Mouse (Mus musculus) layer of hippocampus, postnatal 36 days (tissue): Measurements from ENCODE around the gene Olfr495. TPM values are rescaled to one million over a fixed set of nuclear protein-coding genes. Genes with fewer than 3 reads are reported as not detected.

Experiments
- DNase-seq, 2 experiments: peaks; one replicate each; pipeline ENCODE4 v3.0.0; 2022
- total RNA-seq, 2 experiments: library from RNA; stranded (reverse); gene quantifications; 2 replicates each; pipeline ENCODE4 v1.2.3; 2021

Olfr495 gene
- total RNA-seq: not detected

DNA sequence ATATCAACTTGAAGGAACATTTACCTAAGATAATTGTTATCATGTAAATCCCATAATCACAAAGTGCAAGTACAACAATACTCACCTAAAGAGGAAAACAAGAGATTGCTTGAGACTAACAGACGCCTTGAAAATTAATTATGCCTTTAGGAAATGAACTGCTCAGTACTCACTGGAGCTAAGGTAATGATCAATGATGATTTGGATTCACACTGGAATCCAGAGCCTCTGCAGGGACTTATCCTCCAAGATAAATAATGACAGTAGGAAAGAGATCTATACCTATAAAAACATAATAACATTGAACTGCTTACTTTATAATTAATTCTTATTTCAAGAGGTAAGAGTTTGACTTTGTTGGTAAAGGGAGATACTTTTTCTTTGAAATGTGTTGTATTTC lies at the start of gene Olfr495:
Olfr495 (plus strand) TSS at position 301 of the 400 bp plus-strand sequence.
- no peak for DNase-seq

DNA sequence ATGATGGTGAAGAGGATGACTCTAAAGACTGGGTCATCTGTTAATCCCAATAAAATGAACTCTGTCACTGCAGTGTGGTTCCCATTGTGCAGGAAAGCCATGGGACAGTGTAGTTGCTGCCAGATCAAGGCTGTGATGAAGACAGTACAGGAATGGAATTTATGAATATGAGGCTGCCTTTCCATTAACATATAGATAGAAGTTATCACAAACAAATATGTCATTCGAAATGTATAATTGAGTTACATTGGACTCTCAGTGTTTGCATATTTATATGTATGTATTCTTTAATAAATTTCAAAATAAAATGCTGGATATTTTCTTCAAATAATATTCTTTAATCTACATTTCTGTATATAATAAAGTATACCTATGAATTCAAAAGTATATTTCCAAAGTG lies 46.1 kb upstream of the Olfr495 start, which contains the start of gene Olfr493:
Olfr493 (minus strand) TSS at position 101 of the 400 bp plus-strand sequence.
- DNase-seq: no peak

DNA sequence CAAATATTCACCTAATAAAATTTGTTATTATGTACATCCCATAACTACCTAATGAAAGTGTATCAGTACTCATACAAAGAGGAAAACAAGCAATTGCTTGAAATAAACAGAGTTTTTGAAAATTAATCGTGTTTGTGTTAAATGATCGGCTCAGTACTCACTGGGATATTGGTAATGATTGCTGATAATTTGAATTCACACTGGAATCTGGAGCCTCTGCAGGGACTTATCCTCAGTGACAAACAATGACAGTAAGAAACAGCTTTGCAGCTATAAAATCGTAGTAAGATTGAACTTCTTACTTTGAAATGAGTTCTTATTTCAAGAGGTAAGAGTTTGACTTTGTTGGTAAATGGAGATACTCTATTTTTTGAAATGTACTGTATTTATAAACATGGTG lies 27.9 kb upstream of the Olfr495 start, which contains the start of gene Olfr494:
Olfr494 (plus strand) TSS at position 301 of the 400 bp plus-strand sequence.
- DNase-seq: no peak

DNA sequence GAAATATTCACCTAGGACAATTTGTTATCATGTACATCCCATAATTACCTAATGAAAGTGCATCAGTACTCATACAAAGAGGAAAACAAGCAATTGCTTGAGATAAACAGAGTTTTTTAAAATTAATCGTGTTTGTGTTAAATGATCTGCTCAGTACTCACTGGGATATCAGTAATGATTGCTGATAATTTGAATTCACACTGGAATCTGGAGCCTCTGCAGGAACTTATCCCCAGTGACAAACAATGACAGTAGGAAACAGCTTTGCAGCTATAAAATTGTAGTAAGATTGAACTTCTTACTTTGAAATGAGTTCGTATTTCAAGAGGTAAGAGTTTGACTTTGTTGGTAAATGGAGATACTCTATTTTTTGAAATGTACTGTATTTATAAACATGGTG lies 27.2 kb downstream of the Olfr495 start, which contains the start of gene Olfr497:
Olfr497 (plus strand) TSS at position 301 of the 400 bp plus-strand sequence.
- no peak for DNase-seq

Other genes starting within 250 kb of the Olfr495 start
- not detected for gene Olfr485, start 233.3 kb upstream of the Olfr495 start, total RNA-seq
- gene Olfr486, start 220.4 kb upstream of the Olfr495 start, total RNA-seq: not detected
- not detected for gene Olfr487, start 178.5 kb upstream of the Olfr495 start, total RNA-seq
- gene Olfr488, start 134.8 kb upstream of the Olfr495 start, total RNA-seq: not detected
- not detected for gene Olfr490, start 104.2 kb upstream of the Olfr495 start, total RNA-seq
- gene Olfr491, start 79.7 kb upstream of the Olfr495 start, total RNA-seq: not detected
- not detected for gene Olfr492, start 69.5 kb upstream of the Olfr495 start, total RNA-seq
- gene Olfr493, start 46.2 kb upstream of the Olfr495 start, total RNA-seq: not detected
- not detected for gene Olfr494, start 27.8 kb upstream of the Olfr495 start, total RNA-seq
- not detected for gene Olfr497, start 27.3 kb downstream of the Olfr495 start, total RNA-seq
- not detected for gene Olfr498, start 72.2 kb downstream of the Olfr495 start, total RNA-seq
- not detected for gene Olfr502, start 131.9 kb downstream of the Olfr495 start, total RNA-seq
- gene Olfr503, start 151.4 kb downstream of the Olfr495 start, total RNA-seq: not detected
- gene Olfr504, start 172.6 kb downstream of the Olfr495 start, total RNA-seq: not detected
- gene Olfr506, start 217.6 kb downstream of the Olfr495 start, total RNA-seq: not detected
- not detected for gene Olfr507, start 228.6 kb downstream of the Olfr495 start, total RNA-seq
- gene Olfr508, start 236.8 kb downstream of the Olfr495 start, total RNA-seq: not detected